Mouse (Mus musculus) lung, postnatal 25 days (tissue): Measurements from ENCODE around the gene Fbxl14.
"Not testable (repeated sequence)": the region's sequence is repeated elsewhere in the genome, so short reads cannot be mapped to it uniquely, and the experiment has no call there.

ENCODE experiments used
- DNase-seq: peaks from one replicate; pipeline ENCODE4 v3.0.0; 2022; ENCODE audit warnings: low spot score

The Fbxl14 gene

DNA sequence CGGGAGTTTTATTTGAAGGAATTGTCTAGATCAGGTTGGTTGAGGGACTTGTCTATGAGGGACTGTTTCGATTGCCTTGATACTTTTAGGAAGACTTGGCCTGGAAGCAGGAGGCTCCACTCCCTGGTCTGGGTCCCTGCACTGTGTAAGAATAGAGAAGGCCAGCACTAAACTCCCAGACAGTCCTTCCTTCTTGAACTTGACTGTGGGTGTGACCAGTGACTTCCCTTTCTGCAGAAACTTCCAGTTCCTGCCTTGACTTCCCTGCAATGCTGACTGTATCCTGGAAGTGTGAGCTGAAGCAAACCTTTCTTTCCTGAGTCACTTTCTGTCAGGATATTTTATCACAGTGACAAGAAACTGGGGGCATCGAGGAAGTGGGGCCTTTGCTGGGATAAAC is 8.7 kb upstream of the Fbxl14 start:
- DNase-seq = no peak

DNA sequence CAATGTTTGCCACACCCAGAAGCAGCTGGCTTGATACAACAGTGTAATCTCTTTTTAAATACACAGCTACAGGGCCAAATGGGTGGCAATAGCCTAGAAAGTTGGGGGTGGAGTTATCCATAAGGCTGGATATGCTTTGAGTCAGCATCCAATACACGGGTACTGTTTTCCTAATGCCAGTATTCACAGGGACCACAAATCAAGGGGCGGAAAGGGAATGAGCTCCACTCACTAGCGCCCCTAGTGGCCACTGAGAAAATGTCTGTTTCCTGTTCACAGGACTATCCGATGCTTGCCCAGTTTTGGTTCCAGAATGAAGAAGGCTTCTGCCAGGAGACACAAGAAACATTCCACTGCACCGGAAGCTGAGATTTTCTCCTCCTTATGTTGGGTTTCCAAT is 7.3 kb upstream of the Fbxl14 start:
- peak; percentile 65 for DNase-seq

DNA sequence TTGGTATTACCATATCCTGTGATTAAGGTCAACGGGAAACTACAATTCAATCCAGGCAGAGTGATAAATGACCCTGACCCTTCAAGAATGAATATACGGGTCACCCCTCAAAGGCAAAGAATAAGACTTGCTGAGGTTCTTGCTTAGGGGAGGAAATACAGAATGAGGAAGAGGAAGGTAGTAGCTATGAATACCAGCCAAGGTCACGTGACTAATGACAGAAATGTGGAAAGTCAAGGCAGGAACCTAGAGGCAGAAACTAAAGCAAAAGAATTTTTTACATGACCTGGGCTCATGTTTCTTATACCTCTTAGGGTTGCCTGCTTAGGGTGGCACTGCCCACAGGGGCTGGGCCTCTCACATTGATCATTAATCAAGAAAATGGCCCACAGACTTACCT is 6.8 kb upstream of the Fbxl14 start:
- no peak for DNase-seq

DNA sequence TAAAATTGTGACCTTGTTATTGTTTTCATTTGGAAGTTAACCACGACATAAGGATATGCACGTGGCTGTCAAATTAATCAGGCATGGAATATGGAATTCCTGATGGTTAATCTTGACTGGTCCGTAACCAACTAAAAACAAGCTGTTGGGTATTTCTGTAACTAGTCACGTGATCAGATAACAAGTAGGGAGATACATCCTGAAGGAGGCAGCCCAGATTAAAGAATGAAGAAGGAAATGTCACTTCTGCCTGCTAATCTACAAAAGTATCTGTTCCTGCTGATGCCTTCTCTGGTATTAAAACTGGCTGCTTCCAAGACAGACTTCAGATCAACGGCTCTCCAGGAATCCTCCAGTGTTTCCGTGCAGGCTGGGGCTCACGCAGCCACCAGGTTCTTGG is 6.0 kb upstream of the Fbxl14 start:
- DNase-seq = no peak

DNA sequence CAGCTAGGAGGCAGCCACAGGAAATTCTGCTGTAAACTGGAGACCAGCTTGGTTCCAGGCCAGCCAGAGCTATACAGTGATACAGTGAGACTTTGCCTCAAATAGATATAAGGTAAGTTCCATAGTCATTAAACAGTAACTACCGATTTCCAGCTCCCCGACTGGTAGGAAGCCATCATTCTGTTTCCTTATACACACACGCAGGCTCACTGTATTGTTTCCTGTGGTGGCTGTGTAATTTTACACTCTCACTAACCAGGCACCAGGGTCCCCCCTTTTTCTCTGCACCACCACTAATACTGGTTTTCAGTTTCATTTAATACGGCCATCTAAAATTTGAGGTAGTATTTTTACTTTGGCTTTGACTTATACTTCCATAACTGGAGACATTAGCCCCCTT is 5.5 kb upstream of the Fbxl14 start:
- DNase-seq = no peak

DNA sequence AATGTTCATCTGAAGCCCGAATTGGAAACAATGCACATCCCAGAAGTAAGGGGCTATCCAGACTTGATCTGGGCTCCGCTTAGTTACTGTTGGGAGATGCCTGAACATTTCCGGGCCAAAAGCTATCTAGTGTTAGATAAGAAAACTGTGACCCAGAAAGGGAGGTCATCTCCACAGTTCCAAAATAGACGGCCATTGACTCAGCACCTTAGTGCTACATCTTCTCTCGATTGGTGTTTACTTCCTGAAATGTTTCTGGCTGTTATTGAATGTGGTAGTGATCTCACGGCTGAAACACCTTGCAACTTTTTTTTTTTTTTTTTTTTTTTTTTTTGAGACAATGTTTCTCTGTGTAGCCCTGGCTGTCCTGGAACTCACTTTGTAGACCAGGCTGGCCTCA is 3.5 kb upstream of the Fbxl14 start:
- DNase-seq = no peak

DNA sequence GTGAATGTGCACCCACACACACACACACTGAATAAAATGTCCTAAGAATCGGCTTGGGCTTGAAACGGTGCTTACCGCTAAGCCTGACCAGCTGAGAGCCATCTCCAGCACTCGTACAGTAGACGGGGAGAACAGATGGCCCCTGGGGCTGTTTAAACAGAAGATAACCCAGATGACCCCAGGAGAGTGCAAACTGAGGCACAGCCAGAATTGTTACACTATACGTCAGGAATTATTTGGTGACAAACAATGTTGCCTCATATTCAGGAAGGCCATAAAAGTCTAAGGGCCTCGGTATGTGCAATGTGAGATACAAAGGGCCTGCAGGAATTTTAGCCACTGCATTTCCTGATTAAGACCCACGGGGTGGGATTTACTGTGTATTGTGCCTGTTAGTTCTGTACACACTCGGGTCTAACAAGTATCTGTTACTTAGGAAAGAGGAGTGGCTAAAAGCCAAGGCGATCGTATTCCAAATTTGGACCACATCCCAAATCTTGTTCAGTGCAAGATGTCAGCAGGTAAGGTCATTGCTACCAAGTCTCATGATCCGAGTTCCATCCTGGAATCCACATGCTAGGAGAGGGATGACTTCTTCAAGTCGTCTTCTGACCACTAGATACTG is 1.7 kb upstream of the Fbxl14 start:
- no peak for DNase-seq

DNA sequence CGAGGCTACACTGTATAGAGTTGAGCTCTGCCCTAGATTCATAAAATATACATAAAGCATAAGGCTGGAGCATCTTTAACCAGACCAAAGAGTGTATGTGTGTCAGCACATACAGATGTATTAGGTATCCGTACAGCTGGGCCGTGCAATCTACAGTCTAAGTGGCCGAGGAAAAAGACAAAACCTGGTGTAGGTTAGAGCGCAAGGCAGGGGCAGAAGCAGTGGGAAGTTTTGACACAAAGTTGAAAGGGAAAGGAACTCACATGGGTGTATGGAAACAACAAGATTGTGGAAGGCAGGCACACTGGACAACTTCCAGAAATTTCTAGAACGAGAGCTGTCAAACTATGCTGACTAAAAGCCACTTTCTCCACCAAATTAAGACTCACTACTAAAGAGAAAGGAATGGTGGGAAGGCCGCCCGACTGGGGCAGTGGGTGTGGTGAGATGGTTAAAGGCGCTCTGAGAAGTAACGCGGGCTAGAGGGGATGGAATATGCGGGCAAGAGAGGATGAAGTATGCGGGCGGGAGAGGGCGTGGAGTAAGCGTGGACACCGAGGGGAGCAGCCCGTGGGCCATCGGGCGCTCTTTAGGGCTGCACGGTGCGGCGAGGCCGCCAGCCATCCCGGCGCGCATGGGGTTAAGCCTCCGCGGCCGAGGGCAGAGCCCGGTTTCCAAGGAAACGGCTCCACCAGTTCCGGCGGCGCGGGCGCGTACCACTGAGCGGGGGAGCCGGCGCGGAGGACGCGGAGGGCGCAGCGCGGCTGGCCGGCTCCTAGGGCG is 717 bp upstream of the Fbxl14 start:
- DNase-seq = peak; percentile 84

DNA sequence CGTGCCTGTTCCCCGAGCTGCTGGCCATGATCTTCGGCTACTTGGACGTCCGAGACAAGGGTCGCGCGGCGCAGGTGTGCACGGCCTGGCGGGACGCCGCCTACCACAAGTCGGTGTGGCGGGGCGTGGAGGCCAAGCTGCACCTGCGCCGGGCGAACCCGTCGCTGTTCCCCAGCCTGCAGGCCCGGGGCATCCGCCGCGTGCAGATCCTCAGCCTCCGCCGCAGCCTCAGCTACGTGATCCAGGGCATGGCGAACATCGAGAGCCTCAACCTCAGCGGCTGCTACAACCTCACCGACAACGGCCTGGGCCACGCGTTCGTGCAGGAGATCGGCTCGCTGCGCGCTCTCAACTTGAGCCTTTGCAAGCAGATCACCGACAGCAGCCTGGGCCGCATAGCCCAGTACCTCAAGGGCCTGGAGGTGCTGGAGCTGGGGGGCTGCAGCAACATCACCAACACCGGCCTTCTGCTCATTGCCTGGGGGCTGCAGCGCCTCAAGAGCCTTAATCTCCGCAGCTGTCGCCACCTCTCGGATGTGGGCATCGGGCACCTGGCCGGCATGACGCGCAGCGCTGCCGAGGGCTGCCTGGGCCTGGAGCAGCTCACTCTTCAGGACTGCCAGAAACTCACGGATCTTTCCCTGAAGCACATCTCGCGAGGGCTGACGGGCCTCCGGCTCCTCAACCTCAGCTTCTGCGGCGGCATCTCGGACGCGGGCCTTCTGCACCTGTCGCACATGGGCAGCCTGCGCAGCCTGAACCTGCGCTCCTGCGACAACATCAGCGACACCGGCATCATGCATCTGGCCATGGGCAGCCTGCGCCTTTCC is 623 bp downstream of the Fbxl14 start:
- no peak for DNase-seq

DNA sequence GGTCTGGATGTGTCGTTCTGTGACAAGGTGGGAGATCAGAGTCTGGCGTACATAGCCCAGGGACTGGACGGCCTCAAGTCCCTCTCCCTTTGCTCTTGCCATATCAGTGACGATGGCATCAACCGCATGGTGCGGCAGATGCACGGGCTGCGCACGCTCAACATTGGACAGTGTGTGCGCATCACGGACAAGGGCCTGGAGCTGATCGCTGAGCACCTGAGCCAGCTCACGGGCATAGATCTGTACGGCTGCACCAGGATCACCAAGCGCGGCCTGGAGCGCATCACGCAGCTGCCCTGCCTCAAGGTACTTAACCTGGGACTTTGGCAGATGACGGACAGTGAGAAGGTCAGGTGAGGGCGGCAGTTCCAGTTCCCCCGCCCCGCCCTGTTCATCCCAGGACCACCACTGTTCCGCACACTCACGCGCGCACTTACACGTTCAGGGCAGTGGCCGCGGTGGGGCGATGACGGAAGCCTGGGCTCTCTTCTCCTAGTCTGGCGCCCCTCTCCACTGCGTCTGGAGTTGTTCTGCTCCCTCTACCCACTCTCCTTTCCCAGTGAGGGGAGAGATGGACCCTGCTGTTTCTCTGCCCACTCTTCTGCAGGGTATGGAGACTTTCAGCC is 1.4 kb downstream of the Fbxl14 start:
- DNase-seq = no peak

DNA sequence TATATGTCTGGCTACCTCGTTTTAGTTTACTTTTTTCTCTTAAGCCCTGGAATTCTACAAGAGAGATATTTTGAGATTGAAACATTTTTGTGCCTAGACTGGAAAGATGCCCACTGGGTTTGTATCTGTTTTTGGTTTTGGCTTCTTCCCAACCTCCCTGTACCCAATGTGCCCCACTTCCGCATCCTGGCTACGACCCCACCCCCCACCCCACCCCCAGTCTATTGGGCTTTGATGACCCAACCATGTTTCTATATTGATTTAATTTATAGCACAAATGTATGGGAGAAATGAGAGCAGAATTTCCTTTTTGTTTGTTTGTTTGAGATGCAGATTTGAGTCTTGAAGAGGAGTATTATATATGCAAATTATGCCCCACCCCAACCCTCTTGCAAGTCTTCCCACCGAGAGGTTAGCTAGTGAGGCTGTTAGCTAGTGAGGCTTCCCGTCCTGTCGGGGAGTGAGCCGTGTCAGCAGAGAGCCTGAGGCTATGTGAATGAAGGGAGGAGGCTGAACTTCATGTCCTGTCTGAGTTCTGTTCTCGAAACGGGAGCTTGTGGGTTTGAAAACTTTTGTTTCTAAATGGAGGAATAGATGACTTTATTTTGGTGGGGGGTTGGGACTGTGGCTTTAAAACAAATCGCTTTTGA is 2.4 kb downstream of the Fbxl14 start:
- DNase-seq = not testable (repeated sequence)

DNA sequence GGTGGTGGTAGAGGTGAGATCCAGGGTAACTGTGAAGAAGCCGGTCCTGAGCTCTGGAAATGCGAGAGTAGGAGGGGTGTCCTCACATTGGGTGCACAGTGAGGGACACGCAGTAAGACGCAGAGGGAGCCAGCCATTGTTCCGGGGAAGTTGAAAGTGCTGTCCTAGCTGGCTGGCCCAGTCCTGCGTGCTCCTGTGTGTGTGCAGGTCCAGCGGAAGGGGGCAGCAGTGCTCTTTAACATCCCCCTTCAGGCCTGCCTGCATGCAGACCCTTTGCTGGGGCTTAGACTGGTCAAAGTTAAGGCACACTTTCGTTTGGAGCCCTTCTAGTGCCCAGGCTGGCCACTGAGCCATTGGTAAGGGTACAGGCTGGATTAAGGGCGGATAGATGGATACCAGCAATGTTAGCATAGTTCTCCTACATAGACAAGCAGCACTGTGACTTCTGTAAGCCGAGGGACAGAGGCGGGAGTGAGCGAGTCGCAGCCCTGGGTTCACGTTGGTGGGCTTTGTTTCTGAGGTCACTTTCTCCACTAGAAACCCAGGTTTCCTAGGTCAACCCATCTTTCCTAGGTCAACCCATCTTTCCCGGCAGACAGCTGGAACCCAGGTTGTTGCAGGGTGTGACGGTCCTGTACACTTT is 3.6 kb downstream of the Fbxl14 start:
- peak; percentile 61 for DNase-seq

DNA sequence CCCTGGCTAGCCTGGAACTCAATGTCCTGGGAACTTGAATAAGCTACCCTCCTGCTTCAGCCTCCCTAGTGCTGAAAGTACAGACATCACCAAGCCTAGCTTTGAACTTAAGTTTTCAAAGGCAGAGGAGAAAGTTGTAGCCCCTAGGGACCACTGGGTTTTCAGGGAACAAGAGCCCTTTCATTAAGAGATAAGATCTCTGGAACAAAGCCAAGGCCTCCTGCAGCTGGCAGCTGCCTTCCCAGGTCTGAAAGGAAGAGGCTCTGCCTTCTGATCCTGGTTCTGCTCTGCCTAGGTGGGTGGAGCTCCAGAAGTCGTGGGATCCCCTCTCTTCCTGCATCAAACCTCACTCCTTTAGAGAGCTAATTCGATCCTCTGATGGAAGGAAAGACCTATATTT is 6.0 kb downstream of the Fbxl14 start:
- no peak for DNase-seq

DNA sequence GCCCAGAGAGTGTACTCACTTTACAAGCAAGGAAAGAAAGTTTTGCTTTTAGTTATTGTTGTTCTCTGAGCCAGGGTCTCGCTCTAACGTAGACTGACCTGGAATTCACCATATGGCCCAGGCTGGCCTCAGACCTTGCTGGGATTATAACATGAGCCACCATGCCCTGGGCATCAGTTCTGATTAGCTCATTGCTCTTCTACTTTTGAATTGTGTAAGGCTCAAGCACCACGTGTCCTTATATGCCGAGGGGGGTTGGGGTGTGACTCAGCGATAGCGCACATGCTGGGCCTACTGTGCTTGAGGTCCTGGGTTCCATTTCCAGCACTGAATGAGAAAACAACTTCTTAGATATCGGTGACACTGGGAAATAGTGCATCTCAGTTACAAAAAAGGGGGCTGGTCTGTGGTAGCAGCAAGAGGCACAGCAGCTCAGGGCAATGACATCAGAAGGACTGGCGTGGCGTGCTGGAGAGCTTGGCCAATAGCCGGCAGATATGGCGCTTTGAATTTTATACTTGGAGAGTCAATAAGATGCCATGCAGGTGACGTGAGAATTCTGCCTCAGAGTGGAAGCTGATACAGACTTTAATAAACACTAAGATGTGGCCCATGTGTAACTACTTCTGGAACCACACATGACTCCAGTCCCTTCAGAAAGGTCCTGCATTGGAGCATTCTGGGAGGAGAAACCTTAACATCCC is 7.1 kb downstream of the Fbxl14 start:
- no peak for DNase-seq

DNA sequence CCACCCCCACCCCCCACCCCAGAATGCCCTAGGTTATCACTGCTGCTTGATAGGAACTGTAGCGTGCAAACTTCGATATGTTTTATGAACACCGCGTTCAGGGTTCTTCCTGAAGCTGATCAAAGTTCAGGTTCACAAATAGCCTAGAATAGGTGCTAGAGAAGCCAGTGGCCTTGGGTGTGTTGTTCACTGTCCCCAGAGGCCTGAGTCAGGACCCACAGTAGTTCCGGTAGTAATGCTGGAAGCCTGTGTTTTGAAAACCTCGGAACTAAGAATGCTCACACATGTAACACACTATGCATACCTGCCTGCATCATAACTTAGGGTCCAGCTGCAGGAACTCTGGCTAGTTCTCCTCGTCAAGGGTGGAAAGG is 7.6 kb downstream of the Fbxl14 start:
- no peak for DNase-seq

DNA sequence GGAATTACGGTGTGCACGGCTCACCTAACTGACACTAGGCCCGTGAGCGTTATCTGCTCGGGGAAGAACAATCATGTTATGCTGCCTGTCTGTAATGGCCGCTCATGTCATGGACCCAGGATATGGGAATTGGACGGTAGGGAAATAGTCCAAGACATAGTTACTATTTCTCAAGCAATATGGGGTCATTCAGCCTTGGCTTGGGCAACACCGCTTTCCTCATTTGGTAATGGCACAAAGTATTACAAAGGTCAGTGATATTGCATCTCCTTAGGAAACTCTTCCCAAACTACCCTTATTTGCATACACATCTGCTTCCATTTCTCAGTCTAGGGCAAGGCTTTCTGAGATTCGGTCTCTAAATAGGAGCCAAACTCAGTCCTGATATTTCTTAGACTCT is 8.2 kb downstream of the Fbxl14 start:
- no peak for DNase-seq

DNA sequence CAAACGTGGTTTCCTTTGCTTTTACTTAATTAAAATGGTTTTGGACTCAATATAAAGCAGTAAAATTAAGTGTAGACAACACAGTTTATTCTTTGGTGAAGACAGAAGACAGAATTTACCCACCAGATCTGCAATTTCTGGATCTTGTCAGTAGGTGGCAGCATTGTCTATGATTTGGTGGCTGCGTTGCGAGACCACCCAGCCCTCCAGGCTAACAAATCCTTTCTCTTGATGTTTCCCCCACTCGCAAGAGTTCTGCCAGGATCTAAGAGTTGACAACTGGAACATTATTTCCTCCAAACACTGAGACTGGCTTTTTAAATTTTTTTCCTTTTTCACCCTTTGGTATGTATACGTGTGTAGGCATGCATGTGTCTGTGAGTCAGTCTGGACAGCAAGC is 10.3 kb downstream of the Fbxl14 start:
- DNase-seq = no peak

DNA sequence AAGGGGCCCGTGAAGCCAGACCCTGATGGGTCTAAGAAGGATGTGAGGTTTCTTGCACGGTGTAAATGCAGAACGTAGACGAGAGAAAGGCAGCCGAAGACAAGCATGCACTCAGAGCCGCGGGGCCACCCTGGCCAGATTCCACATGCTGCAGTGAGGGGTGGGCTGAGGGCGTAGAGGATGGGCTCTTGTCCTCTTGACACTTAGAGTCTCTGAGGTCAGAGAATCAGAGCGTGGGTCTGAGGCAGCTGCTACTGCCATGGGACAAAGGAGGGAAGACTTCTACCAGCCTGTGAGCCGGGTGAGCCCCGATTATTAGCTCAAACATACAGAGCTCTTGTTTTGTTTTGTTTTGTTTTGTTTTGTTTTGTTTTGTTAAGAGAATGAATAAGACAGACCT is 11.1 kb downstream of the Fbxl14 start:
- no peak for DNase-seq

DNA sequence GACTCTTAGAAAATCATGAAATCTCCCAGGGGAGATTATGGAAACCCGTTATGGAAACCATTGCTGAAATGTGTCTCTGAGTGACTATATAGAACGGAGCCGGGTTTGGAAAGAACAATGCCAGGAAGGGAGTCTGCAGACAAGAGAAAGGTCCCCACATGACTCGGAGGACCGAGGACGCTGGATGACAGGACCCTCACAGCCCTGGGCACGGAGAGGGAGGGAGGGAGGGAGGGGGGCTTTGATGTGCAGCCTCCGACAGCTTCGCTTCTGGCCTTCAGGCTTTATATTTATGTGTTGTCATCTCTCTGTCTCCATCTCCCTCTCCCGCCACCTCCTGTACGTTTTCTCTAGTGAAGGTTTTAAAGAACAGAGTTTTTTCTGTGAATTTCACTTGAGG is 11.5 kb downstream of the Fbxl14 start:
- DNase-seq = no peak

DNA sequence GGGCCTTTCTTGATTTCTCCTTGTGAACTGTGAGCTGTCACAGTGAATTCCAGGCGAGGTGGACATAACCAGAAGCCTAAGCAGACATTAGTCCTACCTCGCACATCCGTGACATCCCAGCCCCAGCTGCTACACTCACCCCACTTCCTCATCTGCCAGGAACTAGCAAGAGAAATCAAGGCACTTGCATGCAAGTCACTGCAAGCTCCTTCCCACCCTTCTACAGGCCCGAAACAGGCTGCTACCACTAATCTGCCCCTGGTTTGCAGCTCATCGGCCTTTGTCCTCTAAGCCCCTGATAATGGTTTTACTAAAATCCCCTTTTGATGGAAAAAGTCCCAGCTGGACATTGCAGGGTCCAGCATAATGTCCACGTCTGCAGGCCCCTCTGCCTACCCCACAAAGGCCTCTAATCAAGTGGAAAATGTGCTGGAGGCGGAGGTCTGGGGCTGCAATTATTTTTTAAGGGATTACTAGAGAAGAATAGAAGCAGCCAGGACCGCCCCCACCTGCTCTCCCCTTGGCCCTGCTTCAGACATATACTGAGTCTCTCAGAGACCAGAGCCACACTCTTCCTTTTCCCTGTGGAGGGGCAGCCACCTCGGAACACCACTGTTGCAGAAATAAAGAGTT is 12.6 kb downstream of the Fbxl14 start:
- no peak for DNase-seq

DNA sequence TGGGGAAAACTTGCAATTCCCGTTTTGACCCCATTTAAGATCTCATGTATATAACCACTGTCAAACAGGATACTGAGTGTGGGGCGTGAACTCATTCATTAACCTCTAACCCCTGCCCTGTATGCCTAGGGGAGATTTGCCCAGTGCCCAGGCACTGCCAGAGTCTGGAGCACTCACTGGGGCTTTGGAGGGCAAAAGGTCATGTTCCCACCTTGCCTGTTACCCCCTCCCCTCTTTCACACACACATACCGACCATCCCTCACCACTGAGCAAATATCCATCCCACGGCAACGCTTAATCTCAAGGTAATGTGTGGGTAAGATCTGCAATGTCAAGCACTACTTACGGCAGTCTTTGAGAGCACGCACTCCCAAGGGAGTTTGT is 13.2 kb downstream of the Fbxl14 start:
- no peak for DNase-seq
